Mouse (Mus musculus): ENCODE results near the gene Gm49396.
A peak's percentile ranks its signal among the peaks of the same experiment; 100 is the strongest.

The Gm49396 gene

GRCm38 (mm10) chr7:30588676-30589434 lies 25.7 kb downstream of the Gm49396 start, which contains the start of gene Kmt2b:
TSS of gene Kmt2b (minus strand) at chr7:30588726.
- DNase-seq (ENCODE audit: low spot score): peak; percentile 99

- peak; percentile 54 for DNase-seq (ENCODE audit: low spot score)
Measured at GRCm38 (mm10) chr7:30589435-30590301, 26.5 kb downstream of the Gm49396 start.

- DNase-seq (ENCODE audit: low spot score): no peak
Measured at GRCm38 (mm10) chr7:30590927-30591604, 27.9 kb downstream of the Gm49396 start.

- no peak for DNase-seq (ENCODE audit: low spot score)
Measured at GRCm38 (mm10) chr7:30591605-30591951, 28.4 kb downstream of the Gm49396 start.

GRCm38 (mm10) chr7:30592772-30593423 lies 29.8 kb downstream of the Gm49396 start:
- DNase-seq (ENCODE audit: low spot score): no peak

GRCm38 (mm10) chr7:30593579-30594509 lies 30.7 kb downstream of the Gm49396 start:
- no peak for DNase-seq (ENCODE audit: low spot score)

GRCm38 (mm10) chr7:30594510-30595024 lies 31.4 kb downstream of the Gm49396 start:
- DNase-seq (ENCODE audit: low spot score): no peak

- DNase-seq (ENCODE audit: low spot score): no peak
Measured at GRCm38 (mm10) chr7:30596093-30596492, 32.9 kb downstream of the Gm49396 start.

- DNase-seq (ENCODE audit: low spot score): no peak
Measured at GRCm38 (mm10) chr7:30596811-30597210, 33.7 kb downstream of the Gm49396 start.

- DNase-seq (ENCODE audit: low spot score): no peak
Measured at GRCm38 (mm10) chr7:30598786-30599185, 35.6 kb downstream of the Gm49396 start, which contains the start of gene Zbtb32. TSS of gene Zbtb32 (minus strand) at chr7:30598909.

GRCm38 (mm10) chr7:30599933-30600353 lies 36.8 kb downstream of the Gm49396 start:
- DNase-seq (ENCODE audit: low spot score): peak; percentile 85

- DNase-seq (ENCODE audit: low spot score): no peak
Measured at GRCm38 (mm10) chr7:30600651-30601050, 37.5 kb downstream of the Gm49396 start.

GRCm38 (mm10) chr7:30602583-30602982 lies 39.4 kb downstream of the Gm49396 start:
- DNase-seq (ENCODE audit: low spot score): no peak

- DNase-seq (ENCODE audit: low spot score): no peak
Measured at GRCm38 (mm10) chr7:30604424-30604823, 41.3 kb downstream of the Gm49396 start.

- DNase-seq (ENCODE audit: low spot score): no peak
Measured at GRCm38 (mm10) chr7:30604944-30605343, 41.8 kb downstream of the Gm49396 start.

GRCm38 (mm10) chr7:30607706-30608309 lies 44.7 kb downstream of the Gm49396 start:
- no peak for DNase-seq (ENCODE audit: low spot score)

GRCm38 (mm10) chr7:30608476-30608875 lies 45.3 kb downstream of the Gm49396 start:
- DNase-seq (ENCODE audit: low spot score): no peak

GRCm38 (mm10) chr7:30610043-30610442 lies 46.9 kb downstream of the Gm49396 start:
- no peak for DNase-seq (ENCODE audit: low spot score)

GRCm38 (mm10) chr7:30612654-30613402 lies 49.7 kb downstream of the Gm49396 start, which contains the start of gene Upk1a:
TSS of gene Upk1a (minus strand) at chr7:30612847.
- DNase-seq (ENCODE audit: low spot score): no peak
